Mouse (Mus musculus): ENCODE measurements around the gene Cmc2. TPM values are rescaled to one million over a fixed set of nuclear protein-coding genes. Genes with fewer than 3 reads are reported as not detected.

The Cmc2 gene
- polyA plus RNA-seq, 1 experiment from 2014 or later = 46.8 TPM

DNA sequence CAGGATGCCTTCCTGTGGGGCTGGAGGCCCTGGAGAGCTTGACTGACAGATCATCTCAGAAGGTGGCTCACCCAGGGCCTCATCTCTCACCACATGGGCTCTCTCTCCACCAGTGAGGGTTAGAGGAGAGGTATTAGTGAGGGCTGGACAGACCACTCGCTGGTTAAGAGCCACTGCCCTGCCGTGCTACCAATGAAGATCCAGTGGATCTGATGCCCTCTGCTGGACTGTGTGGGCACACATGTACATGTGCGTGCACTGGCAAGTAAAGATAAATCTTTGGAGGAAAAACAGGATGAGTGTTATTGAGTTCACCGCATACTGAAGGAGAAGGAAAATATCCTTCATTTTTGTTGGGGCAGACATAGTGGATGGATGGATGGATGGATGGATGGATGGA is 52.6 kb downstream of the Cmc2 start:
- Histone ChIP-seq H3K9me3 (no peaks in the 10 kb centered on the region), H3K4me2 (no peak overlapping the region), H3K27me3 (peaks cover 9% of the 10 kb centered on the region; the same call in 1 of the 2 replicates), H3K9ac (no peak overlapping the region), H3K36me3 (no peaks in the 10 kb centered on the region), H3K4me1 (replicated peaks) (no peaks in the 10 kb centered on the region; the same call in 1 of the 2 replicates), H3K4me3 (no peak overlapping the region), H3K27ac (replicated peaks) (no peak overlapping the region)
- ATAC-seq (ENCODE audit: low read depth) = no peak; the same call in 1 of the 2 replicates
- 42% methylated on average over 4 of the region's 4 CpGs for WGBS

DNA sequence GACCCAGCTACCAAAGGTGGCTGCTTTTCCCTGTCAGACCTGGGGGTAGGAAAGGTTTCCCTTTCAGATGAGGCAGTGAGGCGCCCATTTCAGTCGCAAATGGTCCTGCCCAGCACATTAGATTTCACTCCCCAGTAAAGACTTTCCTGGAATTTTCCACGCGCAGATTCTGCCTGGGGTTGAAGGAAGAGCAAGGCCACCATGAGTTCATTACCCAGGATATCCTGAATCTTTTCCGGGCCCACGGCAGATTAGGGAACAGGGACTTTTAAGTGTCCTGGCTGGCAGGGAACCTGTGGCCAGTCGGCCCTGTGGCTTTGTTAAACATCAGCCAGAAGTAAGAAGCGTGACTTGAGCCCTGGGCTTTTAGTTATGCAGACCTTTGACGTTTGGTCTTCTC is 53.9 kb downstream of the Cmc2 start:
- 76% methylated on average over 9 of the region's 9 CpGs for WGBS
- H3K4me2 ChIP-seq = no peak overlapping the region
- no peaks in the 10 kb centered on the region for H3K36me3 ChIP-seq
- H3K9ac ChIP-seq = no peak overlapping the region
- H3K4me1 ChIP-seq (replicated peaks) = peaks cover 5% of the 10 kb centered on the region; the same call in 1 of the 2 replicates
- no peaks in the 10 kb centered on the region for H3K9me3 ChIP-seq
- H3K27me3 ChIP-seq = peaks cover 9% of the 10 kb centered on the region; the same call in 1 of the 2 replicates
- no peak overlapping the region for H3K4me3 ChIP-seq
- ATAC-seq (ENCODE audit: low read depth) = no peak
- no peak overlapping the region for H3K27ac ChIP-seq (replicated peaks)

DNA sequence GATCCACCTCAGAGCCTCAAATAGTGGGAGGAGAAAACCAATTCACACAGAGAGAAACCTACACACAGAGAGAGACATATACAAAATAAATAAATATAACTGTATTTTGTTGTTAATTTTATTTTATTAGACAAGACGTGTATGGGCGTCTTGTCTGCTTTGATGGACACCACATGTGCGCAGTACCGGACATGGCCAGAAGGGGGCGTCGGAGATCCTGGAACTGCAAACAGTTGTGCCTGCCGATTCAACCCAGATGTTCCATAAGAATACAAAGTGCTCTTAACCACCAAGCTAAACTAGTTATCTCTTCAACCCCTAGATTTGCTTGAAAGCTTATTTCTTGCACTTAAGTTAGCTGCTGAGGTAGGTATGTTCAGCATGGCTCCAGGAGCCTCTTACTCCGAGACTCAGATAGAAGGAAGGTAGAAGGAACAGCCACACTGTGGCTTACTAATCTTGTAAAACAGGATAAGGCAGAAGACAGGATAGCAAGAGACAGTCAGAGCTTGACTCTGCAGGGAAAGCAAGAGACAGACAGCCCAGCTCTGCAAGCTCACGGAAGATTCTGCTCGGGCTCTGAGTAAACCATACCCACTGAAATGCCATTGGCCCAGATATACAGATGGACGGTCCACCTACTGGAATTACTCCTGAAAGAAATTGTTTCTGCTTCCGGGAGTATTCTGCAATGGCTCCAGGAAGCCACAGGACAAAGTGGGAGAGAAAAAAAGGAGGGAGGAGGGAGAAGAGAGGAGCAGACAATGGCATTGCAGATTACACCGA is 54.9 kb downstream of the Cmc2 start:
- no peak for ATAC-seq (ENCODE audit: low read depth)
- Histone ChIP-seq H3K9me3 (no peaks in the 10 kb centered on the region), H3K27me3 (peaks cover 9% of the 10 kb centered on the region; the same call in 1 of the 2 replicates), H3K4me1 (replicated peaks) (peaks cover 5% of the 10 kb centered on the region; the same call in 1 of the 2 replicates), H3K9ac (no peak overlapping the region), H3K4me3 (no peak overlapping the region), H3K36me3 (no peaks in the 10 kb centered on the region), H3K4me2 (no peak overlapping the region), H3K27ac (replicated peaks) (no peak overlapping the region)
- 75% methylated on average over 13 of the region's 13 CpGs for WGBS

DNA sequence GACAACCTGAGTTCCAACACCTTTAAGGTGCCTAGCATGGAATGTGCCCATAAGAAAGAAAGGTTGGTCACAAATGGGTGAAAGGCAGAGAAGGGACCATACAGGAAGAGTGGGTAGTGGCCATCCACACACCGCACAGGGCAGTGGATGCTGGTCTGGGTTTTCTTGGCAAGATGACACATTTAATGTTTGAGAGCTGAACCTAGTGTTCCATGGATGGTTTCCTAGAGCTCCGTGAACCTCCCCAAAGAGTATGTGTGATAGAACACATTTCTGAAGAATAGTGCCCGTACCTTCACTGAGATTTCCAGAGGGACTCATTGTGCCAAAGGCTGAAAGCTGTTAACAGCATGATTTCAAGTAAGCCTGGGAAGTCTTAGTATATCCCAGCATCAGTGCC is 56.7 kb downstream of the Cmc2 start:
- Histone ChIP-seq H3K9me3 (no peaks in the 10 kb centered on the region), H3K4me2 (no peak overlapping the region), H3K27me3 (peaks cover 9% of the 10 kb centered on the region; the same call in 1 of the 2 replicates), H3K27ac (replicated peaks) (no peak overlapping the region), H3K9ac (no peak overlapping the region), H3K36me3 (no peaks in the 10 kb centered on the region), H3K4me1 (replicated peaks) (peaks cover 5% of the 10 kb centered on the region; the same call in 1 of the 2 replicates), H3K4me3 (no peak overlapping the region)
- no peak for ATAC-seq (ENCODE audit: low read depth)
- 75% methylated on average over 3 of the region's 3 CpGs for WGBS

DNA sequence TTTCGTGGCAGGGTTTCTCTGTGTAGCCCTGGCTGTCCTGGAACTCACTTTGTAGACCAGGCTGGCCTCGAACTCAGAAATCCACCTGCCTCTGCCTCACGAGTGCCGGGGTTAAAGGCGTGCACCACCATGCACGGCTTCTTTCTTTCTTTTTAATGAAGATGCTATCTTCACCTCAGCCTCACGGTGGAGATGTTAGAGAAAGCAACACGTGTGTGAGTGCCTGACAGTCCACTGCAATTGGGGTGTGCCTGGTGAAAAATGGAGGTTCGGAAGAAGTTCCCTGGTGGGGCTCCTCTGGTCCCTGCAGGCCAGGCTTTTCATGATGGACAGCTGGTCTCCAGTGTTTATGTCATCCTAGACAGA is 57.2 kb downstream of the Cmc2 start:
- no peak overlapping the region for H3K4me3 ChIP-seq
- ATAC-seq (ENCODE audit: low read depth) = no peak
- peaks cover 5% of the 10 kb centered on the region; the same call in 1 of the 2 replicates for H3K4me1 ChIP-seq (replicated peaks)
- no peak overlapping the region for H3K9ac ChIP-seq
- H3K4me2 ChIP-seq = no peak overlapping the region
- H3K27me3 ChIP-seq = peaks cover 9% of the 10 kb centered on the region; the same call in 1 of the 2 replicates
- WGBS = 60% methylated on average over 9 of the region's 9 CpGs
- no peaks in the 10 kb centered on the region for H3K36me3 ChIP-seq
- H3K9me3 ChIP-seq = no peaks in the 10 kb centered on the region
- no peak overlapping the region for H3K27ac ChIP-seq (replicated peaks)

DNA sequence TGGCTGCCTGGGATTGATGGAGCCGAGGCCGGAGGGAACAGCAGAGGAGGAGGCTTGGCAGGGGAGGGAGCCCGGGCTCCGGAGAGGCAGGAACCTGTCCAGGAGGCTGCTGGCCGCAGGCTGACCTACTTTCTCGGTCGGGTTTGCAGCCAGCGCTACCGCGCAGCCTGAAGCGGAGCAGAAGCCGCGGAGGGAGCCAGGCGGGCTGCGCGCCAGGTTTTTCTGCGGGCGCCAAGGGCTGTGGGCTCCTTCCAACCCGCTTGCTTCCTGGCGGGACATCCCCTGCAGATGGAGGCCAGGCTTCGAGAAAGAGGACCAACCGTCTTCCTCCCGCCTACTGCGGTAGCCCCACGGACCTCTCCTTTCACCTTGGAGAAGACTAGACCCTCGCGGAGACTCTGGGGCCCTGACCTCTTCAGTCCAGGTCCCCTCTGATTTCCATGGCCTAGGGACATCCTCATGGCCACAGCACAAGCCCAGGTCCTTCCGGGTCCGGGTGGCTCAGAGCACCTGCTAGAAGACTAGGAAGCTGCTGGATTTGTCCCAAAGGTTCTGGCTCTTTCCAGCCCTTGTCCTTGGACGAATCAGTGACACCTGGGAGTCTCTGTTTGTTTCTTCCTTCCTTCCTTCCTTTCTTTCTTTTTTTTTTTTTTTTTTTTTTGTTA is 57.8 kb downstream of the Cmc2 start:
- Histone ChIP-seq H3K36me3 (no peaks in the 10 kb centered on the region), H3K4me2 (peak overlapping the region; percentile 55), H3K4me1 (replicated peaks) (peaks cover 5% of the 10 kb centered on the region; the same call in 1 of the 2 replicates), H3K9me3 (no peaks in the 10 kb centered on the region), H3K27me3 (peaks cover 9% of the 10 kb centered on the region; the same call in 1 of the 2 replicates), H3K27ac (replicated peaks) (no peak overlapping the region), H3K4me3 (peak overlapping the region; percentile 29), H3K9ac (peak overlapping the region; percentile 34)
- 5% methylated on average over 30 of the region's 30 CpGs for WGBS
- no peak for ATAC-seq (ENCODE audit: low read depth)

DNA sequence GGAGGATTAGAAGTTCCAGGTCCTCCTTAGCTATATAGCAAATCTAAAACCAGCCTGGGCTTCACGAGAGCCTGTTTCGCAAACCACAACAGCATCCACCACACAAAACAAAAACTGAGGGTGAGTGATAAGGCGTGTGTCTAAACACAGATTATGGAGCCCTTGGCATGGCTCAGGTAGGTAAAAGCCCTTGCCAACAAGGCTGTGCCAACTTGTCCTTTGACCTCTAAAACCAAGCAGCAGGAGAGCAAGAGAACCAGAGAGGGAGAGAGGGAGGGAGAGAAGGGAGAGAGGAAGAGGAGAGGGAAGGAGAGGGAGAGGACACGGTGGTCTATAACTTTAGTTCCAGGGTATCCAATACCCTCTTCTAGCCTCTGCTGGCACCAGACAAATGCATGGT is 59.1 kb downstream of the Cmc2 start:
- peaks cover 9% of the 10 kb centered on the region; the same call in 1 of the 2 replicates for H3K27me3 ChIP-seq
- no peak overlapping the region for H3K4me3 ChIP-seq
- no peak overlapping the region for H3K27ac ChIP-seq (replicated peaks)
- H3K9me3 ChIP-seq = no peaks in the 10 kb centered on the region
- no peak overlapping the region for H3K4me2 ChIP-seq
- WGBS = 89% methylated on average over 4 of the region's 4 CpGs
- H3K36me3 ChIP-seq = no peaks in the 10 kb centered on the region
- no peak for ATAC-seq (ENCODE audit: low read depth)
- no peak overlapping the region for H3K9ac ChIP-seq
- H3K4me1 ChIP-seq (replicated peaks) = peaks cover 5% of the 10 kb centered on the region; the same call in 1 of the 2 replicates

DNA sequence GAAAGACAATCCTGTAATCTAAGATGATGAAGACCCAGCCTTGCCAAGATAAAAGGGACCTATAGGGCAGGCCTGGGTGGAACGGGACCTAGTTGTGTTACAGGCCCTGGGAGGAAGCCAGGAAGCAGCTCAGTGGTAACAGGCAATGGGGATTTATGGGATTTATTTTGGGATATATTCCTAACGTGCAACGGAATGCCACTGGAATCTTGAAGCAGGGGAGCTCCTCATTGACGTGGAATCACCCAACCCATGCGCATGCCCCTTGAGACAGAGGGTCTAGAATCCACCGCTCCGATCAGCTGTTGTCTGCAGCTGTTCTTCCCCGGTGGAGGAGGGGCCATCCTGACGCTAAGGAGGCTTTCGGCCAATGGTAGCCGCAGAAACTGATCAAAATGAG is 69.2 kb downstream of the Cmc2 start:
- 89% methylated on average over 11 of the region's 11 CpGs for WGBS
- H3K27ac ChIP-seq (replicated peaks) = no peak overlapping the region

DNA sequence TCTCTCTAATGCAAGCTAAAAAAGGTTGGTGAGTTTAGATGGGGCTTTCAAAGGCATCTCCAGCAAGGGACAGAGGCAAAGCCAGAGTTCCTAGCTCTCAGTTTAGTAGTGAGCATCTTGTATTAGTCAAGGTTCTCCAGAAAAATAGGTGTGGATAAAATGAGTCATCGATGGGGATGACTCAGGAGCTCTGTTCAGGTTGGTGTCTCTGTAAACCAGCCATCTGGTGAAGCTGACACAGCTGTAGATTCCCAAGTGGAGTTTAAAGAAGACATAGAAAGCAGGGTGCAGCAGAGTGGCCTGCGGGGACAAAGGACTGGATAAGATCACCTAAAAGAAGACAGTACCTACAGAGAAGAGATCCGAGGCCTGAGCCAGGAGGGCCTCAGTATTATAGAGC is 73.2 kb downstream of the Cmc2 start:
- Histone ChIP-seq H3K9ac (no peak overlapping the region), H3K9me3 (no peaks in the 10 kb centered on the region), H3K4me2 (no peak overlapping the region), H3K4me3 (no peak overlapping the region), H3K27ac (replicated peaks) (no peak overlapping the region), H3K36me3 (no peaks in the 10 kb centered on the region), H3K4me1 (replicated peaks) (no peaks in the 10 kb centered on the region), H3K27me3 (no peaks in the 10 kb centered on the region)
- WGBS = 82% methylated on average over 3 of the region's 3 CpGs
- no peak for ATAC-seq (ENCODE audit: low read depth)

More for the DNA sequence above, 69.2 kb downstream of the Cmc2 start:
- Histone ChIP-seq H3K36me3 (no peaks in the 10 kb centered on the region), H3K9me3 (no peaks in the 10 kb centered on the region), H3K9ac (no peak overlapping the region), H3K4me3 (no peak overlapping the region), H3K4me2 (no peak overlapping the region), H3K4me1 (replicated peaks) (no peaks in the 10 kb centered on the region), H3K27me3 (no peaks in the 10 kb centered on the region)
- no peak for ATAC-seq (ENCODE audit: low read depth)

DNA sequence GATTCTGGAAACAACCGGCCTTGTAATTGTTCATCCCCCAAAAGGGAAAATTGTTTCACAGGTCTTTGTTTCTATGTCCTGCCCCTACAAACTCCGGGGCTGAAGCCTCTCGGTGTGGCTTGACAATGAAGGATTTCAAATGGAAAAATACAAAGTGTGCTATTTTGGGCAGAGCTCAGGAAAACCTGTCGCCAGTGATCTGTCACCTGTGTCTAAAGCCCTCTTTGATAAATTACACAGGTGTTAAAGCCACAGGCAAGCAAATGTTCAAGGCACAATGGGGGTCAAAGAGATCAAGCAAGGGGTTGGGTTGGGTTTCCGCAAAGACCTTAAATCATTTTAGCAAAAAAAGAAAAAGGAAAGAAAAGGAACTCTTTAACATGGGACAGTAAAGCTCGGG is 78.6 kb downstream of the Cmc2 start:
- ATAC-seq (ENCODE audit: low read depth) = no peak

More for the DNA sequence above, 78.6 kb downstream of the Cmc2 start:
- no peaks in the 10 kb centered on the region for H3K9me3 ChIP-seq
- H3K36me3 ChIP-seq = no peaks in the 10 kb centered on the region
- no peaks in the 10 kb centered on the region for H3K4me1 ChIP-seq (replicated peaks)
- H3K4me2 ChIP-seq = no peak overlapping the region
- WGBS = 79% methylated on average over 6 of the region's 6 CpGs
- H3K27ac ChIP-seq (replicated peaks) = no peak overlapping the region
- no peak overlapping the region for H3K4me3 ChIP-seq
- H3K9ac ChIP-seq = no peak overlapping the region
- no peaks in the 10 kb centered on the region for H3K27me3 ChIP-seq

All from neural tube, embryonic 13.5 days (tissue).